Mouse (Mus musculus): Measurements from ENCODE around the gene Ccdc149. TPM values are rescaled to one million over a fixed set of nuclear protein-coding genes. Genes with fewer than 3 reads are reported as not detected.

Ccdc149 gene
- polyA plus RNA-seq, 1 experiment from 2014 or later, result 3.5 TPM

DNA sequence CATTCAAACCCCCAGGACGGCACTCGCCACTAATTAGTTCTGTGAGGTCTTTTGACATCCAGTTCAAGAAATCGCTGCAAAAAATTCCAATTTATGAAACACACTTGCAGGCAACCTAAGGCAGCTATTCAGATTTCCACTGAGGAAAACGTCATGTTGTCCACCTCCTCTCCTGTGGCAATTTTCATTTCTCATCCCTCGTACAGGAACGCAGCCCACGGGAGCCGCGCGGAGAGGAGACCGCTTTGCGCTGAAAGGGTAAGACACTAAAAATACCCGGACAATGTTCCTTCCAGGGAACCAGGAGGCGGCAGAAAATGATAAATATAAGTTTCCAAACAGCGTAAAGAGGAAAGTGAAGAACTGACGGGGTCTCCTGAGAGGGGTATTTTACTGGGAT lies 79.8 kb downstream of the Ccdc149 start:
- Histone ChIP-seq H3K4me1 (replicated peaks; ENCODE audit: insufficient read depth, low read length) (no peaks in the 10 kb centered on the region), H3K4me2 (ENCODE audit: low read length) (peak overlapping the region; percentile 1; the same call in 1 of the 2 replicates), H3K27me3 (ENCODE audit: insufficient read depth, low read length) (no peaks in the 10 kb centered on the region), H3K9me3 (replicated peaks; ENCODE audit: low read length) (no peaks in the 10 kb centered on the region), H3K4me3 (replicated peaks; ENCODE audit: low read depth, low read length) (no peak overlapping the region), H3K27ac (no peak overlapping the region), H3K9ac (ENCODE audit: low read depth, low read length) (no peak overlapping the region), H3K36me3 (ENCODE audit: insufficient read depth, low read length) (0 out of 2 replicates have a peak, but pooled peaks cover 4% of the 10 kb centered on the region)
- 66% methylated on average over 16 of the region's 16 CpGs for WGBS
- TF ChIP-seq CTCF (IDR thresholded peaks at IDR 0.05; ENCODE audit: low read depth), result no peak
- no peak for ATAC-seq (replicated peaks; ENCODE audit: low FRiP score, low read depth)
- DNase-seq (ENCODE audit: low spot score), result no peak

GRCm38 (mm10) chr5:52390381-52390780 lies 80.9 kb downstream of the Ccdc149 start:
- no peak overlapping the region for H3K9ac ChIP-seq (ENCODE audit: low read depth, low read length)
- H3K4me1 ChIP-seq (replicated peaks; ENCODE audit: insufficient read depth, low read length), result no peaks in the 10 kb centered on the region
- ATAC-seq (replicated peaks; ENCODE audit: low FRiP score, low read depth) (no peak), DNase-seq (ENCODE audit: low spot score) (no peak)
- H3K36me3 ChIP-seq (ENCODE audit: insufficient read depth, low read length), result 0 out of 2 replicates have a peak, but pooled peaks cover 4% of the 10 kb centered on the region
- no peak overlapping the region for H3K27ac ChIP-seq
- H3K4me3 ChIP-seq (replicated peaks; ENCODE audit: low read depth, low read length), result no peak overlapping the region
- TF ChIP-seq CTCF (IDR thresholded peaks at IDR 0.05; ENCODE audit: low read depth), result no peak
- H3K9me3 ChIP-seq (replicated peaks; ENCODE audit: low read length), result no peaks in the 10 kb centered on the region
- no peak overlapping the region for H3K4me2 ChIP-seq (ENCODE audit: low read length)
- H3K27me3 ChIP-seq (ENCODE audit: insufficient read depth, low read length), result no peaks in the 10 kb centered on the region
- 86% methylated on average over 6 of the region's 6 CpGs for whole genome bisulfite sequencing

DNA sequence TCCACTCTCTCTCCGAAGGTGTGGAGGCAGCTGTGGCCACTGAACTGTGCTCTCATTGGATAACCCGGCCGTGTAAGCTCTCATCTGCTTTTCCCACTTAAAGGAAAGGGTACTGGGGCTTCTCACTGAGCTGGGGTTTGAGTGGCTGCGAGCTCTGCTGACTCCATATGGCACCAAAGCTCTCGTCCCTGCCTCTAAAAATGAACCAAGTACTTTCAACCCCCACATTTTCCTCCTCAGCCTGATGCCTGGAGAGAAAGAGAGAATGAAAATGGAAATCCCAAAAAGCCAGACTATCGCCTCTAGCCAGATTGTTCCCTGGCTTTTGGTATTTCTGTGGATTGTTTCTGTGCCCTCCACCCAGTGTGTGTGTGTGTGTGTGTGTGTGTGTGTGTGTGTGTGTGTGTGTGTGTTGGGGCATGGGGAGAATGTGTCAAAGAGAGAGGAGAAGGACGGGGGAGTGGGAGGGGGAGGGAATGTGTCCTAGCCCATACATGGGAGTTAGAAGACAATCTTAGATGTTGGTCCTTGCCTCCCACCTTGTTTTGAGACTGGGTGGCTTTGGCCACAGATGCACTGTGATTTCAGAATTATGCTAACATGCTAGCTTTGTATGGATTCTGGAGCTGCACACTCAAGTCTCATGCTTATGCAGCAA lies 83.1 kb downstream of the Ccdc149 start:
- no peak overlapping the region for H3K27ac ChIP-seq
- H3K9me3 ChIP-seq (replicated peaks; ENCODE audit: low read length), result no peaks in the 10 kb centered on the region
- DNase-seq (ENCODE audit: low spot score) (no peak), ATAC-seq (replicated peaks; ENCODE audit: low FRiP score, low read depth) (no peak)
- 0 out of 2 replicates have a peak, but pooled peaks cover 4% of the 10 kb centered on the region for H3K36me3 ChIP-seq (ENCODE audit: insufficient read depth, low read length)
- H3K4me3 ChIP-seq (replicated peaks; ENCODE audit: low read depth, low read length), result no peak overlapping the region
- no peak for TF ChIP-seq CTCF (IDR thresholded peaks at IDR 0.05; ENCODE audit: low read depth)
- H3K27me3 ChIP-seq (ENCODE audit: insufficient read depth, low read length), result no peaks in the 10 kb centered on the region
- no peaks in the 10 kb centered on the region for H3K4me1 ChIP-seq (replicated peaks; ENCODE audit: insufficient read depth, low read length)
- H3K9ac ChIP-seq (ENCODE audit: low read depth, low read length), result no peak overlapping the region
- no peak overlapping the region for H3K4me2 ChIP-seq (ENCODE audit: low read length)
- 61% methylated on average over 7 of the region's 7 CpGs for WGBS

DNA sequence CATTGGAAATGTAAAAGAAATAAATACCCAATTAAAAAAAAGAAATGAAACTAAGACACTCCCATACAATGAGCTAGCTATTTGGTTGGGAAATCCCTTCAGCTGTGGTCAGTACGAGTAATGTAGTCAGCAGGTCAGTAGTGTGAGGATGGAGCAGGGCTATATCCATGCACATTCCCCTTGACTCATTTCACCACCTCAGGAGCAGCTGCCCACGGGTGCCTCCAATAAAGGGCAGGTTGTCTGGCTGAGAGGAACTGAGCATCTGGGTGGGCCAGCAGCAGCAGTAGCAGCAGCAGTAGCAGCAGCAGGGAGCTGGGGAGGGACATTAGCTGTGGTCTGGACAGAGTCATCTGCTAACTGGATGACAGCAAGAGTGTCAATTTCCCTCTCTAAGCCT lies 85.3 kb downstream of the Ccdc149 start:
- no peaks in the 10 kb centered on the region for H3K27me3 ChIP-seq (ENCODE audit: insufficient read depth, low read length)
- DNase-seq (ENCODE audit: low spot score) (no peak), ATAC-seq (replicated peaks; ENCODE audit: low FRiP score, low read depth) (no peak)
- H3K9ac ChIP-seq (ENCODE audit: low read depth, low read length), result no peak overlapping the region
- 0 out of 2 replicates have a peak, but pooled peaks cover 4% of the 10 kb centered on the region for H3K36me3 ChIP-seq (ENCODE audit: insufficient read depth, low read length)
- H3K9me3 ChIP-seq (replicated peaks; ENCODE audit: low read length), result no peaks in the 10 kb centered on the region
- H3K4me2 ChIP-seq (ENCODE audit: low read length), result no peak overlapping the region
- no peak for TF ChIP-seq CTCF (IDR thresholded peaks at IDR 0.05; ENCODE audit: low read depth)
- no peaks in the 10 kb centered on the region for H3K4me1 ChIP-seq (replicated peaks; ENCODE audit: insufficient read depth, low read length)
- H3K27ac ChIP-seq, result no peak overlapping the region
- no peak overlapping the region for H3K4me3 ChIP-seq (replicated peaks; ENCODE audit: low read depth, low read length)
- 70% methylated on average over 2 of the region's 2 CpGs for WGBS

GRCm38 (mm10) chr5:52383748-52384147 lies 87.6 kb downstream of the Ccdc149 start:
- no peak for ATAC-seq (replicated peaks; ENCODE audit: low FRiP score, low read depth)
- TF ChIP-seq CTCF (IDR thresholded peaks at IDR 0.05; ENCODE audit: low read depth), result no peak
- Histone ChIP-seq H3K27ac (no peak overlapping the region), H3K4me3 (replicated peaks; ENCODE audit: low read depth, low read length) (no peak overlapping the region), H3K9me3 (replicated peaks; ENCODE audit: low read length) (no peaks in the 10 kb centered on the region), H3K9ac (ENCODE audit: low read depth, low read length) (no peak overlapping the region), H3K4me1 (replicated peaks; ENCODE audit: insufficient read depth, low read length) (no peaks in the 10 kb centered on the region), H3K36me3 (ENCODE audit: insufficient read depth, low read length) (no peaks in the 10 kb centered on the region), H3K27me3 (ENCODE audit: insufficient read depth, low read length) (no peaks in the 10 kb centered on the region), H3K4me2 (ENCODE audit: low read length) (no peak overlapping the region)
- WGBS, result 82% methylated on average over 5 of the region's 5 CpGs
- no peak for DNase-seq (ENCODE audit: low spot score)

- Histone ChIP-seq H3K9me3 (replicated peaks; ENCODE audit: low read length) (no peaks in the 10 kb centered on the region), H3K27me3 (ENCODE audit: insufficient read depth, low read length) (no peaks in the 10 kb centered on the region), H3K4me2 (ENCODE audit: low read length) (no peak overlapping the region), H3K4me3 (replicated peaks; ENCODE audit: low read depth, low read length) (no peak overlapping the region), H3K4me1 (replicated peaks; ENCODE audit: insufficient read depth, low read length) (no peaks in the 10 kb centered on the region), H3K9ac (ENCODE audit: low read depth, low read length) (no peak overlapping the region), H3K36me3 (ENCODE audit: insufficient read depth, low read length) (no peaks in the 10 kb centered on the region), H3K27ac (no peak overlapping the region)
- ATAC-seq (replicated peaks; ENCODE audit: low FRiP score, low read depth) (no peak), DNase-seq (ENCODE audit: low spot score) (no peak)
- no peak for TF ChIP-seq CTCF (IDR thresholded peaks at IDR 0.05; ENCODE audit: low read depth)
- WGBS, result 86% methylated on average over 8 of the region's 8 CpGs
Observed at GRCm38 (mm10) chr5:52382837-52383236, 88.5 kb downstream of the Ccdc149 start.

- TF ChIP-seq CTCF (IDR thresholded peaks at IDR 0.05; ENCODE audit: low read depth), result no peak
- H3K9me3 ChIP-seq (replicated peaks; ENCODE audit: low read length), result no peaks in the 10 kb centered on the region
- 71% methylated on average over 9 of the region's 9 CpGs for whole genome bisulfite sequencing
- H3K27ac ChIP-seq, result no peak overlapping the region
- ATAC-seq (replicated peaks; ENCODE audit: low FRiP score, low read depth) (no peak), DNase-seq (ENCODE audit: low spot score) (no peak)
- H3K4me3 ChIP-seq (replicated peaks; ENCODE audit: low read depth, low read length), result no peak overlapping the region
- no peaks in the 10 kb centered on the region for H3K27me3 ChIP-seq (ENCODE audit: insufficient read depth, low read length)
- no peaks in the 10 kb centered on the region for H3K4me1 ChIP-seq (replicated peaks; ENCODE audit: insufficient read depth, low read length)
- no peak overlapping the region for H3K9ac ChIP-seq (ENCODE audit: low read depth, low read length)
- no peak overlapping the region for H3K4me2 ChIP-seq (ENCODE audit: low read length)
- no peaks in the 10 kb centered on the region for H3K36me3 ChIP-seq (ENCODE audit: insufficient read depth, low read length)
Observed at GRCm38 (mm10) chr5:52375847-52376246, 95.5 kb downstream of the Ccdc149 start.

Measured in kidney, postnatal 0 days (tissue).